Mouse (Mus musculus) brown adipose tissue, adult 24 weeks (tissue): Measurements from ENCODE around the gene Haus2. TPM values are rescaled to one million over a fixed set of nuclear protein-coding genes. Genes with fewer than 3 reads are reported as not detected.
"Not testable (repeated sequence)": the region's sequence is repeated elsewhere in the genome, so short reads cannot be mapped to it uniquely, and the experiment has no call there.

Source experiments
- H3K27ac ChIP-seq: fragments of 200-500 bp; replicated peaks from 2 replicates; pipeline ENCODE4 v1.5.1; 2012; ENCODE audit warnings: low read depth, mild to moderate bottlenecking, low read length
- H3K4me1 ChIP-seq: fragments of 200-500 bp; 2 replicates; pipeline ENCODE4 v1.6.1; 2012; ENCODE audit warnings: low read length, mixed read lengths; ENCODE audit not compliant: control insufficient read depth, insufficient read depth, insufficient read length
- H3K4me3 ChIP-seq: fragments of 200-500 bp; 2 replicates; pipeline ENCODE4 v1.5.1; 2012; ENCODE audit warnings: low read depth, mild to moderate bottlenecking, low read length, moderate library complexity; ENCODE audit not compliant: insufficient read depth
- polyA plus RNA-seq: library from polyadenylated mRNA; stranded (reverse); fragments of >200 nt; gene quantifications from 2 replicates; pipeline ENCODE4 v1.2.4, GENCODE M21; 2012; ENCODE audit not compliant: missing spikeins, insufficient read depth, insufficient read length

Haus2 gene
- 10.9 and 12.2 TPM in 2 replicates for polyA plus RNA-seq

- Histone ChIP-seq H3K4me1 (no peaks in the 10 kb centered on the region), H3K4me3 (peak within 1 kb of the TSS; percentile 93), H3K27ac (peak within 1 kb of the TSS; percentile 87)
Measured at GRCm38 (mm10) chr2:120608830-120609723, at the start of gene Haus2, which contains the start of gene Lrrc57. TSS of gene Haus2 (plus strand) at chr2:120609383. TSS of gene Lrrc57 (minus strand) at chr2:120609520.

- Histone ChIP-seq H3K4me3 (no peak overlapping the region), H3K27ac (no peak overlapping the region), H3K4me1 (peaks cover 3% of the 10 kb centered on the region)
Measured at GRCm38 (mm10) chr2:120561524-120561923, 47.7 kb upstream of the Haus2 start.

GRCm38 (mm10) chr2:120562859-120563234 lies 46.3 kb upstream of the Haus2 start:
- H3K4me3 ChIP-seq = peak overlapping the region; percentile 92
- no peaks in the 10 kb centered on the region; the same call in 1 of the 2 replicates for H3K4me1 ChIP-seq
- H3K27ac ChIP-seq = 0 out of 2 replicates have a peak overlapping the region, but pooled peaks have one; percentile 75

- Histone ChIP-seq H3K4me1 (no peaks in the 10 kb centered on the region; the same call in 1 of the 2 replicates), H3K4me3 (peak within 1 kb of the TSS; percentile 92), H3K27ac (peak within 1 kb of the TSS; percentile 75)
Measured at GRCm38 (mm10) chr2:120563235-120563990, 45.8 kb upstream of the Haus2 start, which contains the start of gene Zfp106. TSS of gene Zfp106 (minus strand) at chr2:120563843.

GRCm38 (mm10) chr2:120564548-120565188 lies 44.5 kb upstream of the Haus2 start:
- not testable (repeated sequence) for H3K27ac ChIP-seq, H3K4me3 ChIP-seq, H3K4me1 ChIP-seq

GRCm38 (mm10) chr2:120565363-120565762 lies 43.8 kb upstream of the Haus2 start:
- no peak overlapping the region for H3K27ac ChIP-seq
- H3K4me3 ChIP-seq = no peak overlapping the region
- H3K4me1 ChIP-seq = peaks cover 8% of the 10 kb centered on the region

- Histone ChIP-seq H3K27ac (peak within 1 kb of the TSS; percentile 92), H3K4me1 (peaks cover 8% of the 10 kb centered on the region), H3K4me3 (peak within 1 kb of the TSS; percentile 97)
Measured at GRCm38 (mm10) chr2:120566886-120567797, 42.0 kb upstream of the Haus2 start, which contains the start of gene Snap23. TSS of gene Snap23 (plus strand) at chr2:120567671.

- Histone ChIP-seq H3K27ac (peak overlapping the region; percentile 90), H3K4me3 (peak overlapping the region; percentile 97), H3K4me1 (peaks cover 8% of the 10 kb centered on the region)
Measured at GRCm38 (mm10) chr2:120567798-120568320, 41.3 kb upstream of the Haus2 start.

GRCm38 (mm10) chr2:120571081-120571480 lies 38.1 kb upstream of the Haus2 start:
- H3K27ac ChIP-seq = no peak overlapping the region
- no peak overlapping the region for H3K4me3 ChIP-seq

GRCm38 (mm10) chr2:120572161-120572560 lies 37.0 kb upstream of the Haus2 start:
- H3K4me1 ChIP-seq, H3K27ac ChIP-seq, H3K4me3 ChIP-seq: not testable (repeated sequence)

More at GRCm38 (mm10) chr2:120571081-120571480, 38.1 kb upstream of the Haus2 start:
- peaks cover 8% of the 10 kb centered on the region for H3K4me1 ChIP-seq

- peaks cover 2% of the 10 kb centered on the region; the same call in 1 of the 2 replicates for H3K4me1 ChIP-seq
- no peak overlapping the region for H3K4me3 ChIP-seq
- no peak overlapping the region; the same call in 1 of the 2 replicates for H3K27ac ChIP-seq
Measured at GRCm38 (mm10) chr2:120575121-120575520, 34.1 kb upstream of the Haus2 start.

- H3K27ac ChIP-seq = no peak overlapping the region
- H3K4me1 ChIP-seq = peaks cover 2% of the 10 kb centered on the region; the same call in 1 of the 2 replicates
Measured at GRCm38 (mm10) chr2:120575978-120576377, 33.2 kb upstream of the Haus2 start.

GRCm38 (mm10) chr2:120577799-120578198 lies 31.4 kb upstream of the Haus2 start:
- H3K4me3 ChIP-seq = no peak overlapping the region
- H3K4me1 ChIP-seq = peaks cover 2% of the 10 kb centered on the region; the same call in 1 of the 2 replicates
- peak overlapping the region; percentile 48; the same call in 1 of the 2 replicates for H3K27ac ChIP-seq

More at GRCm38 (mm10) chr2:120575978-120576377, 33.2 kb upstream of the Haus2 start:
- H3K4me3 ChIP-seq = no peak overlapping the region
